Mouse (Mus musculus) myocyte (in vitro differentiated cells): Measurements from ENCODE around the gene Akirin2.

Source experiments
- MAX ChIP-seq: IDR thresholded peaks from one replicate; pipeline ENCODE4 v1.6.1; 2011; ENCODE audit warnings: low read depth, mild to moderate bottlenecking, control low read depth
- USF1 ChIP-seq: IDR thresholded peaks from one replicate; pipeline ENCODE4 v1.6.1; 2011; ENCODE audit warnings: low read depth, mild to moderate bottlenecking, control low read depth, moderate library complexity

DNA sequence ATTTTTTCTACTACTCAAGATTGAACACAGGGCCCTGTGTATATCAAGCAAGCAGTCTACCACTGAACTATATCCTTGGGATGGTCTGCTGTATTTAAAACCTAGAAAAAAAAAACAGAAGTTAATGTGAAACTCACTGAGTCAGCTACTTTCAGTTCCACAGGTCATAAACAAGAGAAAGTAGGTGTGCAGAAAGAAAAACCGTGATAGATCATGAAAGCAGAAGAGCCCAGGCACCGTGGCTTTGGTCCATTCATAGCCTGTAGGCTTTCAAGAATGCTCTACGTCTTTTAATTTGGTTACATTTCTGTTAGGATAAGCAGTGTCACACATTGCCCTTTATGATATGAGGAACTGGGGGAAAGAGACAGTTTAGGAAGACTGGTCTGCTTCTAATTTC, 24.0 kb upstream of the Akirin2 start:
- TF ChIP-seq USF1 (no peak), MAX (no peak)
